Mouse (Mus musculus) hindbrain, embryonic 15.5 days (tissue): Measurements from ENCODE around the gene Glb1l2. TPM values are rescaled to one million over a fixed set of nuclear protein-coding genes. Genes with fewer than 3 reads are reported as not detected.
A peak's percentile ranks its signal among the peaks of the same experiment; 100 is the strongest.

Experiments used
- ATAC-seq: fragments of 200-750 bp; cut with Nextera tagmentation; 2 replicates; pipeline ENCODE4 v1.8.0; 2017; ENCODE audit warnings: low read depth, moderate number of reproducible peaks, moderate TSS enrichment; ENCODE audit not compliant: low FRiP score
- H3K27ac ChIP-seq: fragments of 300-500 bp; sonication (generic); replicated peaks from 2 replicates; pipeline ENCODE4 v1.5.1; 2015; ENCODE audit warnings: mild to moderate bottlenecking, inconsistent platforms
- H3K27me3 ChIP-seq: fragments of 300-500 bp; sonication (generic); 2 replicates; pipeline ENCODE4 v1.6.1; 2015; ENCODE audit warnings: control low read depth, inconsistent platforms
- H3K36me3 ChIP-seq: fragments of 300-500 bp; sonication (generic); 2 replicates; pipeline ENCODE4 v1.6.1; 2015; ENCODE audit warnings: control low read depth, inconsistent platforms
- H3K4me1 ChIP-seq: fragments of 300-500 bp; sonication (generic); replicated peaks from 2 replicates; pipeline ENCODE4 v1.6.1; 2015; ENCODE audit warnings: control low read depth, inconsistent platforms
- H3K4me2 ChIP-seq: fragments of 300-500 bp; sonication (generic); 2 replicates; pipeline ENCODE4 v1.6.1; 2015; ENCODE audit warnings: moderate library complexity, mild to moderate bottlenecking, inconsistent platforms
- H3K4me3 ChIP-seq: fragments of 300-500 bp; sonication (generic); 2 replicates; pipeline ENCODE4 v1.5.1; 2015; ENCODE audit warnings: mild to moderate bottlenecking, inconsistent platforms
- H3K9ac ChIP-seq: fragments of 300-500 bp; sonication (generic); 2 replicates; pipeline ENCODE4 v1.6.1; 2015; ENCODE audit warnings: inconsistent platforms
- H3K9me3 ChIP-seq: fragments of 300-500 bp; sonication (generic); 2 replicates; pipeline ENCODE4 v1.6.1; 2016; ENCODE audit warnings: control low read depth, inconsistent platforms
- WGBS: fragments of 180-500 bp; shearing (Covaris S2); methylation state at CpG from one replicate; pipeline ENCODE4 v1.1.7; 2015; 5-methylcytosine and 5-hydroxymethylcytosine counted together
- polyA plus RNA-seq: library from polyadenylated mRNA; unstranded; fragments of >200 nt; fragmentation: Nextera tagmentation; extraction: Ambion mirVana; gene quantifications from 2 replicates; pipeline ENCODE4 v1.2.1, GENCODE M21; 2015

Glb1l2 gene
- polyA plus RNA-seq, 1 experiment from 2014 or later, result 2.0 TPM

DNA sequence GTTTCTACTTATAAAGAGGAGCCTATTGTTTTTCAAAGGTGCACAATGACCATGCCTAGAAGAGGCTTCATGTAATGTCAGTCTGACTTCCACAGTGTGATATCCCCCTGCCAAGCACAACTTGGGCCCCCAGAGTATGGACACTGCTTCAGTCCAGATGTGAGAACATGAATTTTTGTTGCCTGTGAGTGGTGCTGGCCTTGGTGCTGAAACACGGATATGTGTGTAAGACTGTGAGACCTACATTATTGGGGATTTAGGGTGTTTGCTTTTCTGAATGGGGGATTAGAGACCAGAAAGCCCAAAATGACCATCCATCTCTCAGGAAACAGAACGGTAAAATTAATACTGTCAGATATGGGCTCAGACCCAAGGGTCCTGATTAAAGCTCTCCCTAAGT is 78.8 kb downstream of the Glb1l2 start:
- WGBS, result 47% methylated on average over 2 of the region's 2 CpGs
- Histone ChIP-seq H3K36me3 (no peaks in the 10 kb centered on the region), H3K9ac (no peak overlapping the region), H3K4me3 (no peak overlapping the region), H3K4me2 (no peak overlapping the region), H3K27me3 (no peaks in the 10 kb centered on the region), H3K9me3 (no peaks in the 10 kb centered on the region), H3K4me1 (no peaks in the 10 kb centered on the region), H3K27ac (no peak overlapping the region)
- no peak for ATAC-seq

DNA sequence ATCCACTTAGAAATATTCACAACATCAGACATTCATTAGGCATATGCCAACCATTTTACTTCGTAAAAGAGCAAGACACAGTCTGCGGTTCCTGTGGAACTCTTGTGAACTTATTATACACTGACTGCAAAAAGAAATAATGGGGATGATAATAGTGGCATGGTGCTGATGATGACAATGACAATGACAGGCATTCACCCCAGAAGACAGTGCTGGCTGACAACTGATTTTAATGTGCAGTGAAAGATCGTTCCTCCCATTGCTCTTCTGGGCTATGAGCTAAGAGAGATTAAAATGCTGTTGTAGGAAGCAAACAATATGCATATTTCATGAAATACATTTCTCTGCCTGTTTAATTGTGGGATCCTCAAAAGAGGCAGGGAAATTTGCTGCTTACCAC is 80.6 kb downstream of the Glb1l2 start:
- WGBS, result 69% methylated on average over 3 of the region's 3 CpGs
- Histone ChIP-seq H3K4me3 (no peak overlapping the region), H3K9ac (no peak overlapping the region), H3K4me2 (no peak overlapping the region), H3K9me3 (no peaks in the 10 kb centered on the region), H3K4me1 (0 out of 2 replicates have a peak, but pooled peaks cover 3% of the 10 kb centered on the region), H3K36me3 (no peaks in the 10 kb centered on the region), H3K27ac (no peak overlapping the region), H3K27me3 (no peaks in the 10 kb centered on the region)
- no peak for ATAC-seq

DNA sequence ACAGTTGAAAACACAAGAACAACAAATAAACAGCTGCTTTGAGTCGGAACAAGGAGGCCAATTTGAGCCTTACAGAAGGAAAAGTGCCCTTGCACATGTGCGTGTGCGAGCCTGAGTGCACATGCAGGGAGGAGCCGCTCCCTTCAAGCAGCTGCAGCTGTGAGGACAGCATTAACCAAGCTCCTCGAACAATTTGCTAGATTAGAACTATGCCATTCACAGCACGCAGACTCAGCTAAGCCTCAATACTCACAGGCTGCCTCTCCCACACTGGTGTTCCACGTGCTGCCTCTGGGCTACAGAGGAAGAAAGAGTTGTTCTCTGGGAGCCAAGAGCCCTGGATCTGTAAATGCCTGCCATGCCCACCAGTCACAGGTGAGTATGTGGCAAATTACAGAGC is 84.5 kb downstream of the Glb1l2 start:
- no peak for ATAC-seq

GRCm38 (mm10) chr9:26718388-26718787 is 87.9 kb downstream of the Glb1l2 start:
- H3K27ac ChIP-seq, result 0 out of 2 replicates have a peak overlapping the region, but pooled peaks have one; percentile 42
- H3K4me3 ChIP-seq, result no peak overlapping the region
- H3K4me2 ChIP-seq, result no peak overlapping the region
- no peaks in the 10 kb centered on the region for H3K9me3 ChIP-seq
- no peaks in the 10 kb centered on the region for H3K36me3 ChIP-seq
- 25% methylated on average over 3 of the region's 3 CpGs for WGBS
- ATAC-seq, result 0 out of 2 replicates have a peak, but pooled peaks have one; percentile 51
- H3K27me3 ChIP-seq, result no peaks in the 10 kb centered on the region
- peaks cover 8% of the 10 kb centered on the region; the same call in 1 of the 2 replicates for H3K4me1 ChIP-seq
- no peak overlapping the region for H3K9ac ChIP-seq

More for the DNA sequence above, 84.5 kb downstream of the Glb1l2 start:
- Histone ChIP-seq H3K9ac (no peak overlapping the region), H3K27me3 (no peaks in the 10 kb centered on the region), H3K4me2 (no peak overlapping the region), H3K27ac (no peak overlapping the region), H3K9me3 (no peaks in the 10 kb centered on the region), H3K4me3 (no peak overlapping the region), H3K4me1 (peaks cover 8% of the 10 kb centered on the region; the same call in 1 of the 2 replicates), H3K36me3 (no peaks in the 10 kb centered on the region)
- 54% methylated on average over 7 of the region's 7 CpGs for WGBS

Other genes with a start within 250 kb of the Glb1l2 start
- gene B3gat1, start 72.7 kb downstream of the Glb1l2 start, polyA plus RNA-seq, result 41.1 and 51.0 TPM in 2 replicates
- not detected in 2 replicates for gene Glb1l3, start 54.4 kb upstream of the Glb1l2 start, polyA plus RNA-seq
- gene Gm1110, start 116.6 kb upstream of the Glb1l2 start, polyA plus RNA-seq, result 0.16 and 0.47 TPM in 2 replicates
- 36.1 and 41.7 TPM in 2 replicates for gene Acad8, start 193.1 kb upstream of the Glb1l2 start, polyA plus RNA-seq
- 130 and 131 TPM in 2 replicates for gene Thyn1, start 193.2 kb upstream of the Glb1l2 start, polyA plus RNA-seq
- 84.8 and 90.7 TPM in 2 replicates for gene Vps26b, start 223.6 kb upstream of the Glb1l2 start, polyA plus RNA-seq
- 15.4 and 16.6 TPM in 2 replicates for gene Ncapd3, start 223.7 kb upstream of the Glb1l2 start, polyA plus RNA-seq